In genomic region chr2:48730780-48731179, GRCm38 (mm10) we compare ENCODE assay signal across 15 mouse cellular contexts.
DNase-seq lines count a peak whose midpoint lies in the region; ATAC-seq and TF ChIP-seq lines count a peak whose summit lies in the region.
"Had no signal": no experiment of that assay in that cellular context is flagged by ENCODE, and none has a peak within 500 bp of the region (broad histone marks: within the 10 kb centered on the region; RNA-seq: fewer than 3 reads in every experiment).

No protein-coding gene starts in this region.

- no peaks in the 10 kb centered on the region for H3K27me3 ChIP-seq in heart, embryonic 13.5 days (replicated peaks)
- H3K27me3 ChIP-seq in lung, embryonic 16.5 days (ENCODE audit: control insufficient read depth, insufficient read depth, low read depth, low read length): no peaks in the 10 kb centered on the region
- H3K27me3 ChIP-seq in stomach, postnatal 0 days (ENCODE audit: control insufficient read depth, insufficient read depth, low read length): no peaks in the 10 kb centered on the region
- H3K27me3 ChIP-seq: hindbrain, embryonic 13.5 days; limb, embryonic 13.5 days had no signal

- intact Hi-C loops in heart, postnatal 14 days (cut with DNase I): loop anchor here (10.0 kb wide), 1 partner anchor 154 kb away; no protein-coding TSS in a partner anchor
- intact Hi-C loops in left cerebral cortex, postnatal 14 days (cut with DNase I): no loop called here

- DNase-seq in heart, postnatal 14 days: no peak
- no peak for DNase-seq in lung, postnatal 25 days (ENCODE audit: low spot score)
- peak; percentile 15 to 49 for DNase-seq in left cerebral cortex, postnatal 14 days (ENCODE audit: low spot score in 2 of 2)
- DNase-seq in stomach, postnatal 0 days (ENCODE audit: low spot score): no peak
- no peak for DNase-seq in thymus, postnatal 10 days (ENCODE audit: low spot score in 2 of 2)
- DNase-seq: adrenal gland, postnatal 25 days; cerebellum, adult 11 months; gastrocnemius, postnatal 36 days; kidney, adult 8-10 months; thymus, postnatal 36 days had no signal

- no peaks in the 10 kb centered on the region for H3K9me3 ChIP-seq in heart, embryonic 13.5 days
- no peaks in the 10 kb centered on the region for H3K9me3 ChIP-seq in lung, embryonic 16.5 days (ENCODE audit: control insufficient read depth, low read length)
- no peaks in the 10 kb centered on the region for H3K9me3 ChIP-seq in stomach, postnatal 0 days (ENCODE audit: control insufficient read depth, low read length)
- H3K9me3 ChIP-seq: hindbrain, embryonic 13.5 days; limb, embryonic 13.5 days had no signal

- no peak overlapping the region for H3K9ac ChIP-seq in heart, embryonic 13.5 days
- no peak overlapping the region for H3K9ac ChIP-seq in lung, embryonic 16.5 days (ENCODE audit: low read length)
- H3K9ac ChIP-seq in stomach, postnatal 0 days (ENCODE audit: low read length): no peak overlapping the region
- H3K9ac ChIP-seq: hindbrain, embryonic 13.5 days; limb, embryonic 13.5 days had no signal

- H3K4me2 ChIP-seq in heart, embryonic 13.5 days: peak overlapping the region; percentile 47
- H3K4me2 ChIP-seq in lung, embryonic 16.5 days (ENCODE audit: low read depth, low read length): peak overlapping the region; percentile 2; the same call in 1 of the 2 replicates
- H3K4me2 ChIP-seq in stomach, postnatal 0 days (replicated peaks; ENCODE audit: low read depth): peak overlapping the region; percentile 35; the same call in 1 of the 2 replicates
- H3K4me2 ChIP-seq: hindbrain, embryonic 13.5 days; limb, embryonic 13.5 days had no signal

- H3K4me1 ChIP-seq in heart, embryonic 13.5 days: peaks cover 14% of the 10 kb centered on the region
- peaks cover 17% of the 10 kb centered on the region for H3K4me1 ChIP-seq in lung, embryonic 16.5 days (replicated peaks; ENCODE audit: control insufficient read depth, insufficient read depth, low read length)
- H3K4me1 ChIP-seq in stomach, postnatal 0 days (replicated peaks; ENCODE audit: control insufficient read depth, insufficient read depth): peaks cover 3% of the 10 kb centered on the region; the same call in 1 of the 2 replicates
- H3K4me1 ChIP-seq: hindbrain, embryonic 13.5 days; limb, embryonic 13.5 days had no signal

- no peak for ATAC-seq in heart, embryonic 13.5 days (ENCODE audit: extremely low read depth, insufficient number of reproducible peaks, low FRiP score, low TSS enrichment)
- ATAC-seq in lung, embryonic 16.5 days (ENCODE audit: low read depth): no peak
- no peak for ATAC-seq in stomach, postnatal 0 days (ENCODE audit: low FRiP score, low TSS enrichment)
- ATAC-seq: CD4-positive, CD25-positive, alpha-beta regulatory T cell, adult 4 months had no signal

- no peak overlapping the region for H3K27ac ChIP-seq in heart, embryonic 13.5 days (replicated peaks)
- H3K27ac ChIP-seq in lung, embryonic 16.5 days (ENCODE audit: low read length): no peak overlapping the region
- no peak overlapping the region for H3K27ac ChIP-seq in stomach, postnatal 0 days (replicated peaks)
- H3K27ac ChIP-seq: hindbrain, embryonic 13.5 days; limb, embryonic 13.5 days had no signal

- no peaks in the 10 kb centered on the region for H3K36me3 ChIP-seq in heart, embryonic 13.5 days
- no peaks in the 10 kb centered on the region for H3K36me3 ChIP-seq in lung, embryonic 16.5 days (ENCODE audit: control insufficient read depth, insufficient read depth, low read length)
- H3K36me3 ChIP-seq in stomach, postnatal 0 days (ENCODE audit: control insufficient read depth, insufficient read depth, low read length): no peaks in the 10 kb centered on the region
- H3K36me3 ChIP-seq: hindbrain, embryonic 13.5 days; limb, embryonic 13.5 days had no signal

- TF ChIP-seq EP300 in stomach, postnatal 0 days (optimal IDR thresholded peaks at IDR 0.05): no peak

- H3K4me3 ChIP-seq in heart, embryonic 13.5 days: peak overlapping the region; percentile 18; the same call in 1 of the 2 replicates
- no peak overlapping the region for H3K4me3 ChIP-seq in lung, embryonic 16.5 days (ENCODE audit: low read length)
- H3K4me3 ChIP-seq in stomach, postnatal 0 days (ENCODE audit: low read depth, low read length): peak overlapping the region; percentile 17
- H3K4me3 ChIP-seq: hindbrain, embryonic 13.5 days; limb, embryonic 13.5 days had no signal

- no peak for TF ChIP-seq CTCF in stomach, postnatal 0 days (IDR thresholded peaks at IDR 0.05; ENCODE audit: low read depth)

- 30% methylated on average over 8 of the region's 8 CpGs for WGBS in heart, embryonic 13.5 days
- 29% methylated on average over 8 of the region's 8 CpGs for WGBS in lung, embryonic 16.5 days
- 18% methylated on average over 8 of the region's 8 CpGs for WGBS in stomach, postnatal 0 days

Comparison
In these comparisons a context has a peak if more than half of its experiments do, and no peak if none do; other contexts are left out.
1. DNase-seq: peak in left cerebral cortex, postnatal 14 days (2 of 2); none in heart, postnatal 14 days (0 of 2), lung, postnatal 25 days (single experiment), stomach, postnatal 0 days (single experiment) and thymus, postnatal 10 days (0 of 2).
2. Peak in every context shown above with its lines, with median percentiles within 50 percentile points of each other: H3K4me2 ChIP-seq.